Mouse (Mus musculus) left cerebral cortex, adult 18-20 months (tissue): Measurements from ENCODE around the gene Cdhr4. TPM values are rescaled to one million over a fixed set of nuclear protein-coding genes. Genes with fewer than 3 reads are reported as not detected.

ENCODE experiments used
- DNase-seq, 2 experiments: peaks; one replicate each; pipeline ENCODE4 v3.0.0; 2021 to 2022; ENCODE audit warnings: low spot score in 2 of 2, mixed read lengths in 1 of 2
- total RNA-seq, 2 experiments: library from RNA; stranded (reverse); gene quantifications; 2 replicates each; pipeline ENCODE4 v1.2.3; 2021

Gene Cdhr4
- total RNA-seq, 2 experiments from 2014 or later: 0.68 to 2.1 TPM

DNA sequence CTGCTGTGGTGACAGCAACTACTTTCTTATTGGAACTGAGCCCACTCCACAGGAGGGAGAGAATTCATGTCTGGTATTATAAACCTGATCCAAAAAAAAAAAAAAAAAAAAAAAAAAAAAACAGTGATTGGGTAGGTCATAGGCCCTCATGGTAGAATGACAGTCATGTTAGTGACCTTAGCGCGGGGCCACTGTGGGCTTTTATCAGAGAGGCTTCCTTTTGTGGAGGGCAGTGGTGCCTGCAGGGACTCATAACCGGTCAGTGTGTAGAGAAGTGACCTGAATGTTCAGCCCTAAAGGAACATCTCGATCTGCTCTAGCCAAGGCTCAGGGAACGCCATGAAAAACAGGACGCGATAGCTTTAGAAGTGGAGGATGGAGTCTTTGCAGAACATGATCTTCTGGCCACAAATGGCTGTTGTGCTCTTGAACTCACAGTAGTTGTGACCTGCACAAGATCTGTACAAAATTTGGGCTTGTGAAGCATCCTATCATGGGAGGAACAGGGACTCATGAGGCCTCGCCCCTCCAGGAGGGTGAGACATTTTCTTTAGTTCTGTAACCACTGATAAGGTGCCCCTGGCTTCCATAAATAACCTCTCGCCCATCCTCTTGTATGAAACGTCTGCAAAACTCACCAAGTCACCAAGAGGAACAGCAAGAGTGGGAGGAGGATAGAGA, 17.7 kb upstream of the Cdhr4 start:
- no peak for DNase-seq

- DNase-seq: no peak
Measured at GRCm38 (mm10) chr9:107975399-107976386, 16.6 kb upstream of the Cdhr4 start, which contains the start of gene Uba7. Gene Uba7 (plus strand): TSS chr9:107975505.

- DNase-seq: no peak
Measured at GRCm38 (mm10) chr9:107978815-107979214, 13.5 kb upstream of the Cdhr4 start.

DNA sequence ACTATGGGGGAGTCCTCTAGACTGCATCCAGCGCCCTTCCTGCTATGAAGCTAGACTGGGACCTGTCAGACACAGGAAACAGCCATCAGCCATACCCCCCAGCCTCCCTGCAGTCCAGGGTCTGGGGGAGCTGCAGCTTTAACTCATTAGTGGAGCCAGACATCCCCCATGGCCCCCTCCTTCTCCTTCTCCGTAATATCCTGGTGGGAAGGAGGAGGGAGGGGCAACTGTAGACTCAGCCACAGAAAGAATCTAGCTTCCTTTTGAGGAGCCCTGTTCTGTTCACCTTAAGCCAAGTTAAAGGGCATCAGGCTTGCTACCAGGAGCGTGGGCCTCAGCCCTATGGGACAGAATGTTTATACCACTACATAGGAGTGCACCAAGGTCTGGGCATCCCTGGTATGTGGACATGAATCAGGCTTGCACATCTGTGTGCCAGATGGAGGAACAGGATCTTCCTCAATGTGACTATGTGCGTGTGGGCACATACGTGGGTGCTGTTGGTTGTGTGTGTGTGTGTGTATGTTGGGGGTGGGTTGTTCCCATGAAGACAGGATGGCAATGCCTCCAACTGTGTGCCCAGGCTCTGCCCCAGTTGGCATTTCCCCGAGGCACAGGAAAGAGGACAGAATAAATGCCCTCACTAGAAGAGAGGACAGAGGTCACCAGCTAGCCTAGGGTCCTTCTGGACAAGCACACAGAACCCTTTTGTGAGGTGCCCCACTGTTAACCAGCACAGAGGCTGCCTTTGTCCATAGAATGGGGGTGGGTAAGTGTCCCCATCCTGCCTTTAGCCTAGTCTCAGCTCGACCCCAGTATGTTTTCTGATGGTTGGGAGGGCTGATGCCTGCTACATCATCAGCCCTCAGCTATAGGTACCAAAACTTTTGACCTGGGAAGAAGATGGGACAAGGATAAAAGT, 10.4 kb upstream of the Cdhr4 start:
- peak; percentile 48 to 61 for DNase-seq

- peak in 1 of 2 experiments; percentile 20 for DNase-seq
Measured at GRCm38 (mm10) chr9:107982681-107983346, 9.5 kb upstream of the Cdhr4 start, which contains the start of gene Gm20661. Gene Gm20661 (plus strand): TSS chr9:107983058.

DNA sequence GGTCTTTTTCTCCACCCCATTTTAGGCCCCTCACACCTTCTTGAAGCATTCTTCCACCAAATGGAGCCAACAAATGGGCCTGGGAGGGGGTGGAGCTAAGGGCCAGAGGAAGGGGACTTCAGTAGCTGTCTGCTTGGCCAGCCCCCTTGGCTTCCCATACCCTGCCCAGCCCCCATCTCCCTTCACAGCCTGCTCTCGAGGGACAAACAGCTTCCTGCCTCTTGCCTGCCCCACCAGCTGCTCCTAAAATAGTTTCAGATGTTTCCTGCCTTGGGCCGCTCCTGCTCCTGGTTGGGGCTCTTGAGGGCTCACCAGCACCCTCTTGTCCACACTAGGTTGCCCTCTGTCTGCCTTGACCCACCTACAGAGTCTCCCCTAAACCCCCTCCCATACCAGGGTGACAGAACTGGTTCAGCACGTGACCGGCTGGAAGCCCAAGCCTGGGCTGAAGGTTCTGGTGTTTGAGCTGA, 8.8 kb upstream of the Cdhr4 start:
- DNase-seq: no peak

DNA sequence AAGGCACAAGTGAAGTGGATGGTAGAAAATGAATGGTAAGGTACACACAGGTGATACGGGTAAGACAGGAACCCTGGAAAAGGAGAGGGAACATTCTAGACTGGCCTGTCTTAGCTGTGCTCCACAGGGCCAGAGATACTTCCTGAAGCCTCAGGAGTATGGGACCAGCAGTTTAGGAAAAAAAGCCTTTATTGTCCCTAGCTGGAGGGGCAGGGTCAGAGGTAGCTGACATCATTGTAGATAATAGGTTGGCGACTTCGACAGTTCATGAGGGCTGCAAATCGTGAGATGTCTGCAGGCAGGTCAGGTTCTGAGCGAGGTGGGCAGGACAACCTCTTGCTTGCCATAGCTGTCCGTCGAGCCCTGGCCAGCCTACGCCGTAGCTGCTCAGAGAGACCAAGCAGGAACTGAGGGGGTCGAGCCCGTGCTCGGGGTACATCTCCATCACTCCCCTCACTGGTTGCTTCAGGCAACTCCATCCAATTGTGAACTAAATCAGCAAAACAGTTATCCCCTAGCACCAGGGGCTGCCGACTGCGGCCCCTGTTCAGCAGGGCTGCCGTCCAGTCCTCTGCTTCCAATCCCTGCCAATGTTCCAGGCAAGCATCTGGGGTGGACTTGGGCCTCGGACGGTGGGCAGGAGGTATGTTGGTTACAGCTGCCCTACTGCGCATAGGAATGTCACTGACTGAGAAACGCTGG, 8.1 kb upstream of the Cdhr4 start:
- DNase-seq: no peak

DNA sequence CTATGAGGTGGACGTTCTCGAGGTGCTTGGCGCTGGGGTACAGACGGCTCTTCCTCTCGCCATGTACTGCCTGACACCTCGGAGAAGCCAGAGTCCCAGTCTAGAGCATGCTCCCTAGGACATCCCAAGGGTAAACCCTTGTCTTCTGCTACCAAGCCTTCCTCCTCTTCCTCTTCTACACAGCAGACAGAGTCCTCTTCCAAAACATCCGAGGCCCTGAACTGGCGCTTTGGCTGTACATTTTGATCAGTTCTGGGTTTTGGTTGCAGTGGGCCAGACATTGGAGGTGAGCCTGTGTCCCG, 7.6 kb upstream of the Cdhr4 start:
- no peak for DNase-seq

GRCm38 (mm10) chr9:107985131-107986119, 6.9 kb upstream of the Cdhr4 start, which contains the start of gene Inka1:
Gene Inka1 (minus strand): TSS chr9:107985879.
- DNase-seq: peak; percentile 68 to 79

DNA sequence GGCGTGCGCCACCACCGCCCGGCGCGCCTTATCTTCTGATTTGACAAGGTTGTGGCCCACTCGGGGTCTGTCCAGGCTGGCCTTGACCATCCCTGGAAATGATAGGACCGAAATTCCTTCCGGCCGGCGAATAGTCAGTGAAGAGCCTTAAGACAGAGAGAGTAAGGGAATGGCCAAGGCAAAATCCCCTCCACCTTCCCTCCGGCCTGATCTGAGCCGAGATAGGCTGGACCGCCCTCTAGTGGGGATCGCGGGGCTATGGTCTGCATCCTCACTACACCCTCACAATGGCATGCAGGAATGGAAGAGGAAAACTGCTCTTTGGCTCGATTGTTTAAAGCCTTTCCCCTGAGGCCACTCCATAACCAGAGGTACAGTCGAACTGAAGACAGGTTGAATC, 5.9 kb upstream of the Cdhr4 start:
- DNase-seq: peak; percentile 79 to 81

- no peak for DNase-seq
Measured at GRCm38 (mm10) chr9:107987950-107988349, 4.3 kb upstream of the Cdhr4 start.

GRCm38 (mm10) chr9:107993013-107993412, 716 bp downstream of the Cdhr4 start:
- DNase-seq: no peak

DNA sequence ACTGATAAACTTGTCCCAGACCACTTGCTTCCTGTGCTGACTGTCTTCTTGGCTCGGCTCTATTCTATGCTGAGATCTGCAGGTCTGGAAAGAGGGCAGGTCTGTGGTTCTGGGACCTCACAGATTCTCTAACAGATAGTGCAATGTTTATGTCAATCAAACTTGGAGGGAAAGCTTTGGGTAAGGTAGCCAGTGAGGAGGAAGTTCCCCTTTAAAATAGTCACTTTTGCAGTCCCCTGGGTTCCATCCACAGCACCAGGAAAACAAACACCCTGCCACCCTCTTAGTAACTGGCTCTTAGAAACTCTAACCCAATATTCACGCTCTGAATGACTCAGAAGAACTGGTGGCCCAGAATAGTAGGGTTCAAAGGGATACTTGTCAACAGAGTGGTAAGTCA, 2.2 kb downstream of the Cdhr4 start:
- DNase-seq: no peak

DNA sequence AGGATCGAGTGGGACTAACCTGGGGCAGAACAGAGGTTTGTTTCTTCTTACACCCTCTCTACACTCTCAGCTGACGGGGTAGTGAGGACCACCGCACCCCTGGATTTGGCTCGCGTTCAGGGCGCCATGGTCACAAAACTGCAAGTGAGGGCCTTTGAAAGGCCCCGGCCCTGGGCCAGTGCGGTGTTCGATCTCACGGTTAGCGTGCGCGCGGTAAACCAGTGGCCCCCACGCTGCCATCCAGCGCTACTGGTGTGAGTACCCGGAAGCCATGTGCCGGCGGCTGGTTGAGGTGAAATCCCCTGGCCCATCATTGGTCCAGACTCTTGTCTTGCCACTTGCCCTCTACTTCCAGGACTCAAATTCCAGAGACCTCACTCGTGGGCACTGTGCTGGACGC, 3.2 kb downstream of the Cdhr4 start:
- no peak for DNase-seq

DNA sequence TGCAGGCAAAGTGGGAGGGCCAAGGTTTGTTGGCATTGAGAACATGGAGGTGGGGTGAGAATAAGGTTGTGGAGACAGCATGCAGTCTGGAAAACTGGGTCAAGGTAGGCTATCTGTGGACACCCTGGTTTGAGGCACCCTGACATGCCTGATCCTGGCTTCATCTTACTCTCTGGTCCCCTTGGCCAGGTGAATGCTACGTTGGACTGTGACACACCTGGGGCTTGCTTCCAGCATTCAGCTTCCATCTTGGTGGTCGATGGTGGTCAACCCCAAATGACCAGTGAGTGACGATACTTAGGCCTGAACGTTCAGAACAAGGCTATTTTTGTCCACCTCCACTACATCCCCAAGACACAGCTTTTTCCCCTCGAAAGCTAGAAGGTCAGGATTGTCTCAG, 3.8 kb downstream of the Cdhr4 start, which contains the start of gene Gm20662:
Gene Gm20662, plus strand, starts transcription at position 301 of the 400 bp plus-strand sequence.
- no peak for DNase-seq

DNA sequence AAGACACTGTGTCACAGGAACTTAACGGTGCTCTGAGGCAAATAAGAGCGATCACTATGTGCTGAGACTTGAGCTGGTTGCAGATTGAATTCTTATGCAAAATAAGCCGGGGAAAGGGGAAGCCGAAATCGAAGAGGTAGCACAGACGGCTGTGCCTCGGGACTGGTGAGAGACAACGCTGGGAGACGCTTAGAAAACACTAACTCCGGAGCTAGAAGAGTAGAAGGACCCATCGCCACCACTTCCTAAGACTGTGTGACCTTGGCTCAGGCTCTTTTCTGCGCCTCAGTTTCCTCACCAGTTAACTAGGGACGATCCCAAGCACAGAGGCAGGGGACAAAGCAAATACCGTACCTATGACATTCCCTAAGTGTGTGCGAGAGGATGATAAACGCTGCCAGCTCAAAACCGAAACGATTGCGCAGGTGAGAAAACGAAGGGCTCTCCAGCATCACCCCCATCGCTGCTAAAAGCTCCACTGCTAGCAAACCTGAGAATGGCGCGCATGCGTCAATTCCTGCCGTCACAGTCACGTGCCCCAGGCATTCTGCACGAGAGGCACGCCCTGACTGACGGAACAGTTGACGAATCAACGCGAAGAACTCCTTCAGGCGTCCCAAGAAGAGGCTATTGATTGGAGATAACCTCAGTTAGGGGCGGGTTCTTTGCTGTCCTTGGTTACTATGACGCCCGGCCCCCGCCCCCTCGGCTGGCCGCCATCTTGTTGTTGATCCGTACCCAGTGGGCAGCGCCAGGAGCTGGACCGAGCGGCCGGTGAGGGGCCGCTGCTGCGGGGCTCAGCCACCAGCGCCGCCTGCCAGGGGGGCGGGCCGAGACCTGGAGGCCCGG, 9.8 kb downstream of the Cdhr4 start, which contains the start of gene Ip6k1:
Gene Ip6k1, plus strand, starts transcription at position 580 of the 849 bp plus-strand sequence.
- DNase-seq: peak; percentile 100

DNA sequence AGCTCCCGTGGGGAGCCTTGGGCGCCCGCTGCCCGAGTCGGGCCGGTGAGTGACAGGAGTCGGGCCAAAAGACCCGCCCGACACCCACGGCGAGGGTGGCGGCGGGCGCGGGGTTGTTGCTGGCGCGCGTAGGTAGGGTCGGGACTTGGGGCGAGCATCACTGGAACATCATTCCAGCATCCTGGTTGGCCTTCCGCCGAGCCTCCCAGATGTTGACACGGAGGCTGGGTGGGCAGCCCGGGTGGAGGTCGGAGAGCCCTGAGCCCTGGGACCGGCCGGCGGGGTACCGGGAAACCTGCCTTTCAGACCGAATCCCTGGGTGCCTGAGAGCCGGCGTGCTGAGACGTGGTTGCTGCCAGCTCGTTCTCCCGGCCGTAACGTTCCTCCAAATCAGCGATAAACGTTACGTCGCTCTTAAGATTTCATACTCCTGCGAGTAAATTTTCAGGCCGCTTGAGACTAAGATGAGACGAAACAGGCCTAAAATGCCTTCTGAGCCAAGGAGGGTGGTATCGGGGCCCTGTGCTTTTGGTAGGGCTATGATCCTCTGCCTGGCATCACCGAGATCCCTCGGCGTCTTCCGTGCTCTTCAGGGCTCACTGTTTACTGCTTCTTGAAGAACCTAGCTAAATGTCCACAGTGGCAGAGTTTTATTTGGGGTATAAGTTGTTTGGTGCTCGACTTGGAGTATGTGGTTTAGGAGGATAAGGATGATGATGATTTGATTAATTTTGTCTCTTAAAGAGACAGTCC, 10.7 kb downstream of the Cdhr4 start:
- peak in 1 of 2 experiments; percentile 34 for DNase-seq
